Mouse (Mus musculus): ENCODE results near the gene Rnf19b.

DNA sequence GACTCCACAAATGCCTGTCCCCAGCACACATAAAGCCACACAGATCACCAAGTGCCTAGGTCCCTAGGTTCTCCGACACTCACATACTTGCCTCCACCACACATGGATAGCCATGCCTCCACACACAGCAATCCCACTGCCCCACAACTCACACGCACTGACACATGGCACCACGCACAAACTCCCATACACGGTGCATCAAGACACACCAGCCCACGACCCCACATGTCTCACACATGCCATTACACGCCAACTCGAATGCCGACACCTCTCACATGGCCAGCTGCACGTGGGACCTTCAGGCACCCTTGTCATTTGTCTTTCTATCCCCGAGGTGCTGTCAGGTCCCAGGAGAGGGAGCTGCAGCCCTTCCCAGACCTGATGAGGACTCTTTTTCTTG, 61.6 kb downstream of the Rnf19b start:
- TF ChIP-seq CTCF (conservative IDR thresholded peaks at IDR 0.05 in 1 of 2, IDR thresholded peaks at IDR 0.05 in 1 of 2; ENCODE audit: low read depth in 2 of 2, low read length in 2 of 2) (no peak), POLR2A (IDR thresholded peaks at IDR 0.05; ENCODE audit: low read depth, low read length) (no peak), TBP (conservative IDR thresholded peaks at IDR 0.05; ENCODE audit: low read depth, low read length) (no peak), CHD2 (IDR thresholded peaks at IDR 0.05; ENCODE audit: low read length) (no peak), RAD21 (IDR thresholded peaks at IDR 0.05; ENCODE audit: low read depth, low read length) (no peak), PAX5 (IDR thresholded peaks at IDR 0.05; ENCODE audit: low read length) (no peak), ZMIZ1 (IDR thresholded peaks at IDR 0.05; ENCODE audit: low read depth, low read length) (no peak), USF1 (IDR thresholded peaks at IDR 0.05; ENCODE audit: low read depth, low read length) (no peak), CHD1 (IDR thresholded peaks at IDR 0.05; ENCODE audit: low read depth, low read length) (no peak)

All from CH12.LX (cell line).